Mouse (Mus musculus): ENCODE measurements at regions not wholly inside any gene's neighbourhood (a gene's known extent, or its start where the extent isn't known, plus 50 kb on each side); places are given as distances from the start of the nearest gene placed in this dataset.

GRCm38 (mm10) chr19:26068553-26068952 is 396.3 kb downstream of the Dmrt2 start:
- intact Hi-C loops (cut with DNase I) = no loop called here

GRCm38 (mm10) chr19:26069908-26070307 is 397.7 kb downstream of the Dmrt2 start:
- Histone ChIP-seq H3K27ac (no peak overlapping the region), H3K4me3 (no peak overlapping the region)
- DNase-seq = no peak
- intact Hi-C loops (cut with DNase I) = no loop called here
- TF ChIP-seq CTCF (IDR thresholded peaks at IDR 0.05) = peak; percentile 32

More at GRCm38 (mm10) chr19:26068553-26068952, 396.3 kb downstream of the Dmrt2 start:
- no peak for TF ChIP-seq CTCF (IDR thresholded peaks at IDR 0.05)
- H3K4me3 ChIP-seq = no peak overlapping the region
- H3K27ac ChIP-seq = no peak overlapping the region
- DNase-seq = no peak

- no peak for DNase-seq
- Histone ChIP-seq H3K27ac (no peak overlapping the region), H3K4me3 (no peak overlapping the region)
- no peak for TF ChIP-seq CTCF (IDR thresholded peaks at IDR 0.05)
- intact Hi-C loops (cut with DNase I) = no loop called here
These were observed 416.1 kb downstream of the Dmrt2 start for GRCm38 (mm10) chr19:26088318-26088717.

GRCm38 (mm10) chr19:26091386-26091785 is 419.2 kb downstream of the Dmrt2 start:
- Histone ChIP-seq H3K27ac (no peak overlapping the region), H3K4me3 (no peak overlapping the region)
- DNase-seq = no peak
- intact Hi-C loops (cut with DNase I) = no loop called here
- no peak for TF ChIP-seq CTCF (IDR thresholded peaks at IDR 0.05)

GRCm38 (mm10) chr19:26093844-26094243 is 421.6 kb downstream of the Dmrt2 start:
- Histone ChIP-seq H3K4me3 (no peak overlapping the region), H3K27ac (no peak overlapping the region)
- TF ChIP-seq CTCF (IDR thresholded peaks at IDR 0.05) = no peak
- intact Hi-C loops (cut with DNase I) = no loop called here
- DNase-seq = no peak

- Histone ChIP-seq H3K4me3 (no peak overlapping the region), H3K27ac (no peak overlapping the region)
- DNase-seq = no peak
- TF ChIP-seq CTCF (IDR thresholded peaks at IDR 0.05) = no peak
- intact Hi-C loops (cut with DNase I) = no loop called here
These were observed 442.1 kb downstream of the Dmrt2 start for GRCm38 (mm10) chr19:26114326-26114725.

GRCm38 (mm10) chr19:26128423-26128822 is 456.2 kb downstream of the Dmrt2 start:
- no peak overlapping the region for H3K27ac ChIP-seq
- DNase-seq = no peak
- no peak overlapping the region for H3K4me3 ChIP-seq
- no peak for TF ChIP-seq CTCF (IDR thresholded peaks at IDR 0.05)
- intact Hi-C loops (cut with DNase I) = no loop called here

- no peak overlapping the region for H3K4me3 ChIP-seq
- TF ChIP-seq CTCF (IDR thresholded peaks at IDR 0.05) = no peak
- no peak overlapping the region for H3K27ac ChIP-seq
- intact Hi-C loops (cut with DNase I) = no loop called here
- no peak for DNase-seq
These were observed 462.2 kb downstream of the Dmrt2 start for GRCm38 (mm10) chr19:26134385-26134784.

GRCm38 (mm10) chr19:26135398-26136104 is 463.3 kb downstream of the Dmrt2 start:
- Histone ChIP-seq H3K4me3 (no peak overlapping the region), H3K27ac (no peak overlapping the region)
- DNase-seq = no peak
- intact Hi-C loops (cut with DNase I) = no loop called here
- no peak for TF ChIP-seq CTCF (IDR thresholded peaks at IDR 0.05)

- intact Hi-C loops (cut with DNase I) = no loop called here
- H3K4me3 ChIP-seq = no peak overlapping the region
- no peak for DNase-seq
- H3K27ac ChIP-seq = no peak overlapping the region
- no peak for TF ChIP-seq CTCF (IDR thresholded peaks at IDR 0.05)
These were observed 464.2 kb upstream of the Smarca2 start for GRCm38 (mm10) chr19:26140647-26141046.

- Histone ChIP-seq H3K4me3 (no peak overlapping the region), H3K27ac (no peak overlapping the region)
- DNase-seq = no peak
- TF ChIP-seq CTCF (IDR thresholded peaks at IDR 0.05) = no peak
- intact Hi-C loops (cut with DNase I) = no loop called here
These were observed 461.3 kb upstream of the Smarca2 start for GRCm38 (mm10) chr19:26143539-26143938.

- TF ChIP-seq CTCF (IDR thresholded peaks at IDR 0.05) = no peak
- Histone ChIP-seq H3K4me3 (no peak overlapping the region), H3K27ac (no peak overlapping the region)
- intact Hi-C loops (cut with DNase I) = no loop called here
- no peak for DNase-seq
These were observed 453.6 kb upstream of the Smarca2 start for GRCm38 (mm10) chr19:26151216-26151615.

- TF ChIP-seq CTCF (IDR thresholded peaks at IDR 0.05) = no peak
- no peak overlapping the region for H3K4me3 ChIP-seq
- intact Hi-C loops (cut with DNase I) = no loop called here
- no peak overlapping the region for H3K27ac ChIP-seq
- no peak for DNase-seq
These were observed 439.9 kb upstream of the Smarca2 start for GRCm38 (mm10) chr19:26164993-26165392.

GRCm38 (mm10) chr19:26181774-26182173 is 423.1 kb upstream of the Smarca2 start:
- intact Hi-C loops (cut with DNase I) = no loop called here
- DNase-seq = peak; percentile 20

More at GRCm38 (mm10) chr19:26181774-26182173, 423.1 kb upstream of the Smarca2 start:
- Histone ChIP-seq H3K27ac (no peak overlapping the region), H3K4me3 (no peak overlapping the region)
- TF ChIP-seq CTCF (IDR thresholded peaks at IDR 0.05) = peak; percentile 59
